Mouse (Mus musculus): ENCODE measurements around the gene Ctnnal1.

GRCm38 (mm10) chr4:56858733-56859132, 6.3 kb downstream of the Ctnnal1 start:
- TF ChIP-seq CTCF (conservative IDR thresholded peaks at IDR 0.05; ENCODE audit: insufficient read depth, insufficient read length, low read depth, low read length) (no peak), POLR2A (IDR thresholded peaks at IDR 0.05; ENCODE audit: low read depth, low read length) (no peak)
